Mouse (Mus musculus) right cerebral cortex, postnatal 14 days (tissue): ENCODE results near the gene Slit1.
A peak's percentile ranks its signal among the peaks of the same experiment; 100 is the strongest.

Experiments
- DNase-seq: peaks from one replicate; pipeline ENCODE4 v3.0.0; 2022

Slit1 gene

DNA sequence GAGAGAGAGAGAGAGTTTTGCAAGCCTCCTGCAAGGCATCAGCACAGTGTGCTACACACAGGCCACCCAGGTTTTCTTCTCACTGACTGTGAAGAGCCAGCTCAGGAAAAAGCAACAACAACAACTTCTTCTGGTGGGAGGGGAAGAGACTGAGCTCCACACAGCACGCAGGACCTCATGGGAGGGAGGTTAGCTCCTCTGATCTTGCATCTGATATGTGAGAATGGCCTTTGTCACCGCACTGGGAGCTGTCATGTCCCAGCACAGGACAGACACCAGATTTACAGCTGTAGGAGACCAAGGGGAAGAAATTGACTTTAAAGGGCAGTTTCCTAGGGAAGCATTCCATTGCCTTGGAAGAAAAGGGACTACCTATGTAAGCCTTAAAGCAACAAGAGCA lies 20.1 kb downstream of the Slit1 start:
- no peak for DNase-seq

DNA sequence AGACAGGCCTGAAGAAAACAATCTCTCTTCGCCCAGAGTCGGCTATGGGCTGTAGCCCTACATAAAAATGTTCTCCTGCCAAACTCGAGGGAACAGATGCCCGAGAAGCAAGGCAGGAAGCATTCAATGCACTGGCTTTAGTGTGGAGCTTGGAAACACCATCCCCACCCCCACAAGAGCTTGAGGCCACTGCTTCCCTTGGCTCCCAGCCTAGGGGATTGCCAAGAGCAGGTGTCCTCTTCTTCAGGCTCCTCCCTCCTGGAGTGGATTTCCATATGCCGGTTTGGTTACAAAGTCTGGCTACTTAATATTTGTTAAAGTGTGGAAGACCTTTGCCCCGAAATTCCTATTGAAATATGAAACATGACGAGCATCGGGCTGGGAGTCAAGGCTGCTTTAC lies 24.0 kb downstream of the Slit1 start:
- no peak for DNase-seq

DNA sequence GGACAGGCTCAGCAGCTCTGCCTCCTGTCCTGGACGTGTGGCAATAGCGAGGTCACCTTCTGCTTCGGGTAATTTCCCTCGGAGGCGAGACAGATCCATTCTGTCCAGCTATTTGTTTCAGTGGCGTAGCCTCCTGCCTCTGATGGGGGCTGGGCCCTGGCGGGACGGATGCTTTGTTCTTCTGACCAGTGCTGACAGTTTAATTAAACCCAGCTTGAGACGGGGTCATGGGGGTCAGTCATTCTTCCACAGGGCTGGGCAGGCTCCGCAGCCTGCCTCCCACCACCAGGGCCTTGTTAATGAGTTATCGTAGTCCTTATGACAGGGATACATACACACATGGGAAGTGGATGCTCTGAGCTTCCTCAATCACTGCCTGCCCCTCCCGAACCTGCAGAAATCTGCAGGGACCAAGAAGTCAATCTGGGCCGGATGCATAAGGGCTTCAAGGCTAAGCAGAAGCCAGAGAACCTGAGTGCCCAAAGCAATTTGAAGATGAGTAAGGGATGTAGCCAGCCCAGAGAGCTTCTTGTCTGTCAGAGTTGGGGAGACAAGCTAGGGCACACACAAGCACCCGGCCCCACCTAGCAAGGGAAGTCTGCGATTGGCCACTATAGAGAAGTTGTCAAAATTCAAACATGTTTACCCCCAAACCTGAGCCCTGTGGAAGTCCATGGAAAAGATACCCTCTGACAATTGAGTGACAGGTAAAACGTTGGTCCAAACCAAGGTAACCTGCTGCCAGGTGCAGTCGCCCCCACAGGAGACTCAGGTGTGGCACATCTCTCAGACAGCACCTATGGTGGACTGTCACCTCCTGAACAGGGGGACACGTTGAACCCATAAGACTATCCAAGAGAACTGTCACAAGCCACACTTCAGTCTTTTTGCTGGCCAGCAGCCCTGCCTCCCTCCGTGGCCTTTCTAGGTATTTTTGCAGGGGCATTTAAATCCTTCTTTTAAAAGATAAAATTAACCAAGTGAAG lies 26.9 kb downstream of the Slit1 start:
- no peak for DNase-seq

DNA sequence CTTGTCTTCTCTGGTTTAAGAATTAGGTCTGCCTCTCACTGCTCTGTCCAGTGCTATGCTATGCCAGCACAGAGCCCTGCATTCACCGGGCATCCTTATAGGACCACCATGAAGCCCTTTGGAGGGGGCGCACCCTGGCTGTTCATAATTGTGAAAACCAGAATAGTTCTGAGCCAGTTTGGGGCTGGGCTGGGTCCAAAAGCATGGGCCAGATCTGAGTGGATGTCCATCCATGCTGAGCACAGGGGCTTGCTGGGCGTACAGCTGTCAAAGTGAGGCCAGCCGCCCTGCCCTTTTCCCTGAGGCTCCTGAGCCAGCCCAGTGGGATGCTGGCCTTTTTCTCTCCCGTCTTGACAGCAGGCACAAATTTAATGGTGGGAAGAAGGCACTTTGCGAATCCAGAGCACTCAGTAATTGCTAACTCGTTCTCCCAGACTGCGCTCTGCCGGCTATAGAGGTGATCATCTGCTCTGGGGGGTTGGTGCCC lies 29.0 kb downstream of the Slit1 start:
- no peak for DNase-seq

DNA sequence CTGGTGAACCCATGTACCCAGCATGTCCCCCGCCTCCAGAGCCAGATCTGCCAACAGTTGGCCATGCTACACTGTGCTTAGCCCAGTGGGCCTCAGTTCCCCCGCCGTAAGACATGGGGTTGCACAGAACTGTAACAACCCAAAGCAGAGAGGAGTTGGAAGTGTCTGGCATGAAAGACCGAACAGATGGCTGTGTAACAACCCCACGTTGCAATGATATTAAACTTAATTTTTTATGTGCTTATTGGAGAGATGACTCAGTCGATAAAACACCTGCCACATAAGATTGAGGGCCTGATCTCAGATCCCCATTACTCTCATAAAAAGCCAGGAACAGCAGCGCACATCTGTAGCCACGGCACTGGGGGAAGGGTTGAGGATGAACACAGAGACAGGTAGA lies 30.6 kb downstream of the Slit1 start:
- DNase-seq = no peak

DNA sequence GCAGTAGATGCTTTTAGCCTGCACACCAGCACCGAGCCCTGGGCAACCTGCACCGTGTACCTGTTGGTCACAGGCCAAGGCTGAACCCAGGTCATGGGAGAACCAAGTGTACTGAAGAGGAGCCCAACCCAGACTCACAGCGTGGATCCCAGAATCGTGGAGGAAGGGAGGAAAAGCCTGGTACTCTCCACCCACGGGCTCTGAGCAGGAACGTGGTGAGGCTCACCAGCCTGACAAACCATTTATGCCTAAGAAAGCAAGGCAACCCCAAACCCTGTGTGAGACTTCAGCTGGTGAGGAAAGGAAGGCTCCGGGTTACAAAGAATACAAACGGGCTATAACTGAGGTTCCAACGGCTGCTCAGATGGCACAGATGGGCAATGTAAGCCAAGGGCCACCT lies 31.8 kb downstream of the Slit1 start:
- DNase-seq = no peak

DNA sequence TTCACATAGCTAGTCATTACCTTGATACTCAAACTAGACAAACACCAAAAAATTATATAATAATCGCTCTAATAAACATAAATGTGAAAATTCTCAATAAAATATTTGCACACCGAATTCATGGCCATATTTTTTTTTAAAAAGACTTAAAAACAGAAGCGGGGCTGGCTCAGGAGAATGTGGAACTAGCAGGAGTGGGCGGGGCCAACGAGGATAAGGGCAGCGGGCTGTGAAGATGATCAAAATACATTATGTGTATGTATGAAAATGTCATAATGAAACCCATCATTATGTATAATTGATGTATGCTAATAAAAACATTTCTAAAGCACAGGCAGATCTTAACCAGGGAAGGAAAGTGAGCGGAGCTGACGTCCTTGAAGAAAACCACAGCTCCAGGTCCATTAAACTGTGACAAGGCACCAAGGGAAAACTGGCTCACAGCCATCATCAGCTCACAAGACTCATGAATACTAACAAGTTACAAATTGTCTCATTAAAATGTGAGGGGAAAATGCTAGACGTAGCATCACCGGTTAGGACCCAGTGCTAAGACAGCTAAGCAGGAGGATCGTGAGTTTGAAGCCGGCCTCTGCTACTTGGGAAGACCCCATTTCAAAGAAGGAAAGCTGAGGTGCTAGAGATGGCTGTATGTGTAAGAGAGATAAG lies 33.8 kb downstream of the Slit1 start:
- no peak for DNase-seq

DNA sequence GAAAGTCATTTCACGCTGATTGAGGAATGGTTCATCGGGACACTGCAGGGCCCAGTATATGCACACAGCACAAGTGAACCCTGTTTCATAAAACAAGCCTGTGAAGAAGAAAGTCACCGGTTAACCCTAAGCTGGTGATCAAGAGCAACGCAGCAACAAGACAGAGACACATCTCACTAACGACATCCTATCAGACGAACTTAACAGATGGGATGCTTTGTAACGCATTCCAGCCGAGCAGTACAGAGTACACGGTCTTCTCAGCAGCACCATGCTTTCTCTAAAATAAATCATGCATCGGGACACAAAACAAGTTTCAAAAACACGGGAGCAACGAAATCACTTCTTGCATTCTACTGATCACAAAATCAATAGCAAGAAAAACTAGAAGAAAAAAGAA lies 35.6 kb downstream of the Slit1 start:
- DNase-seq = no peak

DNA sequence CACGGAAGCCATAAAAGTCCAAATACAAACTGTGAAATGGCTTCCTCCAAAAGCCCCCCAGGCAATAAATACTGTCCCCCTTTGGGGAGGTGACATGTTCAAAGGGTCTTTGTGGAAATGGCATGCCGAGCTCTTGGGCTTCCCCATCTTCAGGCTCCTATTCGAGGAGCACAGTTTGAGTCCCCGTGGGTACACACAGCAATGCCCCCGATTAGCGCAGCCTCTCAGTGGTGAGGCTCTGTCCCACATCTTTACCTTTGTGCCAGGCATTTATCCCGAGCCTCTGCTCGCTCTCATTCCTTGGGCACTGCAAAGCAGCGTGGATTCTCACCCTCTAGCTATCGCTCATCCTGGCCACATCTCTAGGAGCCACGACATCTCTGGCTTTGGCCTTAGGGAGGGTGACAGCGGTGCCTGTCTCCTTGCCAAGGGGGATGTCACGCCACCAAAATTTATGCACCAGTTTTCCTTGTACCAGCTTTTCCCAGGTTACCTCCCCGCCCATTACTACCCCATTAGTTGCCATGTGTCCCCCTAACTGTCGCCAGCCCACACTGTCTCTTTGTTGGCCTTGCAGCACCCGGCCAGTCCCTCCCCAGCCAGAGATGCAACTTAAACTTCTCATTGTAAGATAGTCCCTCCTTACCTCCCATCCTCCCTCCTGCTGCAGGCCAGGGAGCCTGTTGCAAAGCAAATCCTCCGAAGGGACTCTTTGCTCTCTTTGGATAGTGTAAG lies 37.2 kb downstream of the Slit1 start:
- no peak for DNase-seq

DNA sequence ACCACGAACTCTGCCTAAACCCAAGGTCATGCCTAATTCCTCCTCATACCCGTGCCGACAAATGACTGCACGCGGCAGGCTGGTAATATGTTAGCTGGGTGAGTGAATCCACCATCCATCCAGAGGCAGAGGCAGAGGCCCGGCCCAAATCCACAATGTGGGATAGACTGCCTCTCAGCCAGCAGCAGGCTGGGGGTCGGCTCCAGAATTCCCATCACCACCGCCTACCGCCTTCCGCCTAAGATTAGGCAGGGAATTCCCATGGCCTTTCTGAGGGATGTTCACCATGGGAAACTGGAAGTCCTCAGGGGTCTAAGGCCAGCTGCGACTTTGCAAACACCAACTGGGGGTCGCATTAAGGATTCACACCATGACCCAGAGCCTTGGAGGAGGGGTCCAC lies 38.0 kb downstream of the Slit1 start:
- no peak for DNase-seq

DNA sequence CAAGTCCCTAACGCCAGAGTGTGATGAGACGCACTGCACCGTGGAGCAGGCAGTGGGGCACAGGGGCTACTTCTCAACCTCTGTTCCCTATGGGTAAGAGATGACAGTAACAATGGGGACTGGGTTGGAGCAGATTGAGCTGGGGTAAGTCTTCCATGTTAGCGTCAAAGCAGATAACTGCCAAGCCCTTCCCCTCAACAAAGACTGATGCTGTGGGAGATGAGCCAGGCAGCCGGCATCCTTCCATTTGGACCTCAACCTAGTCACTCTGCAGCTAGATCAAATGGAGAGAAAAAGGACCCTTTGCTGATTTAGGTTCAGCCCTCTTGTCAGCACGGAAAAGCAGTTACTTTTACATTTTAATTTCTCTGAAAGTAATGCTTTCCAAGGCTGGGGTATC lies 40.8 kb downstream of the Slit1 start:
- DNase-seq = no peak

DNA sequence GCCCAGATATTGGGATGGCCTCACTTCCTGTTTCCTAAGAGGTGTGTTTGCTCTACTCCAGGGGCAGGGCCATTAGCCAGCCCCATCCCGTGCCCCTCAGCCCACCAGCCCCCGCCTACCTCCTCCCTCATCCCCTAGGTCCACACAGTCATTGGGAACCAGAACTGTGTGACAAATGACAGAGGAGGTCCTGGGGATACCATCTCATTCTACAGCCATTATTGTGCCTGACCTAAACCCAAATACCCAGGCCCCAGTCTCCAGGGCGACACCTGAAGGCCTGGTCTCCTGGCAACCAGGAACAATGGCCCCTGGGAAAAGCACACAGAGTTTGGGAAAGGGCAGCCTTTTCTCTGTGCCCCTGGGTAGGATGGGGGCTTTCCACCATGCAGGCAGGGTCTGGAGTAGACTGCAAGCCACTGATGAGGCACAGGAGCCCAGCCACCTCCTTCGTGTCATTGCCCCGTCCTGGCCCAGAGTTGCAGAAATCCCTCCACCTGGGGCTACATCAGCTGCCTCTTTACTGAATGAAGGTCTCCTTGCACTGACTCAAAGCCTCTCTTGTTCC lies 44.5 kb downstream of the Slit1 start:
- DNase-seq = no peak

DNA sequence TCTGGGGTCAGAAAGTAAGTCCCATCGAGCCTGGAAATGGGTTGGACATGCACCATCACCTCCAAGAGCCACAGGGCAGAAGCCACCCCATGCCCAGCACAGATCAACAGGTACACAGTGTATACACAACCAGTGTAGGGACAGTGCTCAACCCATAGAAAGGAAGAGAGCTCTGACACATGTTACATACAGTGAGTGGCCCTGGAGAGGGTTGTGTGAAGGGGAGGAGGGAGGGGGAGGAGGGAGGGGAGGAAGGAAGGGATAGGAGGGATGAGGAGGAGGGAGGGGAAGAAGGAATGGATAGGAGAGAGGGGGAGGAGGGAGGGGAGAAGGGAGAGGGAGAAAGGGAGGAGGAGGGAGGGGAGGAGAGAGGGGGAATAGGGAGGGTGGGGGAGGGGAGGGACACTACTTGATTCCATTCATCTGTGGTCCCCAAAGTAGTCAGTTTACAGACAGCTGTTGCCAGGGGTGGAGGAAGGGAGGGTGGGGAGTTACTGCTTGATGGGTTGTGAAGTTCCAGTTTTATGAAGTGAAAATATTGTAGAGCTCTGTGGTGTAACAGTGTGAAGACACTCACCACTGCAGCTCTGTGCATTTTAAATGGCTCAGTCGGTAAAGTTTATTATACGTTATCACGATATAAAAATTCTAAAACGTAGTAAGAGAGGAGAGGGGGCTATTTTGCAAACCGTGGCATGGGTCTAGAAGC lies 45.5 kb downstream of the Slit1 start:
- DNase-seq = no peak

DNA sequence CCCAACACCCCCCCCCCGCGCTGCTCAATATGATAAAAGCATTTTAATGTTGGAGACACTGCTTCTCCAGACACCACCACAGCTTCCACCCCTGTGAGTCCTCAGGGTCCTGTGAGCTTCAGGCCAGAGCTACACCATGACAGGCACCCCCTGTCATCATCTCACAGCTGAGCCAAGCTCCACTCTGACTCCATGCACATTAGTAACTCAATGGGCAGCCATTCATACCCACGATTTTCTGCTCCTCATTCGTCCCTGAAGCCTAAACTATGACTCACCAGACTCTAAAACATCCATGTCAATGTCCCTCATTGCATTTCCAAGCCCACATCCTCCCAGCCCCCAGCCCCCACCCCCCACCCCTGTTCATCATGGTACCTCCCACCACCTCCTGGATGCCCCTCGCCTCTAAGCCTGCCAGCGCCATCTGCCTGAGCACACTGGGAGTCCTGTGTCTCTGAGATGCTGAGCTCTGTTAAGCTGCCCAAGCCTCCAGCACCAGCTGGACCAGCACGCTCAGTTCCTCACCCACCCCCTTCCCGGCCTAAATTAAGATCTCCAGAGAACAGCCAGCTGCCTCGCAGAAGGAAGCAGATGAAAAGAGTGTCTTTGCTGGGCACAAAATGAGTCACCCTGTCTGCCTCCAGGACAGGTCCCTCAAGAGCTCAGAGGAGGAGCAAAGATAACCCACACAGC lies 46.2 kb downstream of the Slit1 start:
- DNase-seq = peak; percentile 77

DNA sequence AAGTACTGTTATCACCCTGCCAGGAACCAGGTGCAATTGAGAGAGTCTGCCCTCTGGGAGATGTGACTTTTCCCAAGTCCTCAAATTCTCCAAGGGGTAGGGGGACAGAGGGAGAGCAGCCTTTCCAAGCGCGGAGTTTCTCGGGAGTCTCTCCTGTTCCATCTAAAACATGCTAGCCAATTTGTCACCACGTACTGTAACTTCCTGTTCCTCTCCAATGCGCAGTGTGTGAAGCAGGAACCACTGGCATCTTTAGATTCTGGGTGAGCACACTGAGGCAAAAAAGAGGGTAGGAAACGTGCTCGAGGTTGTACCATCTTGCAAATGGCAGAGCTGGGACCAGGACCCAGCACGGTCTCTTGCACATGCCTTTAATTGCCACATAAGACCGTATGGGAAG lies 47.0 kb downstream of the Slit1 start:
- no peak for DNase-seq

DNA sequence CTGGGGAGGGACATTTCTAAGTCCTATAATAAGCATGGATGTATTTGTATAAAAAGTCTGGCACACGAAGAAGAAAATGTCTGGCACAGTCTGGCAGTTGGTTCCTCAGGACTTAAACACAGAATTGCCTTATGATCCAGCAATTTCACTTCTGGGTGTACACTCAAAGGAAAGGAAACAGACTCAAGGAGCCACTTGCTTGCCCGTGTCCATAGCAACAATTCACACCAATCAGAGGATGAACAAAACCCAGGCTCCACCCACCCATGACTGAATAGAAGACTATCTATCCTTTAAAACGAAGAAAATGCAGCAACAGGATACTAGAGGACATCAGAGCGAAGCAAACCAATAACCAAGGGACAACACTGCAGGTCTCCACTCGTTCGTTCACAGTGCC lies 48.4 kb downstream of the Slit1 start:
- DNase-seq = no peak

DNA sequence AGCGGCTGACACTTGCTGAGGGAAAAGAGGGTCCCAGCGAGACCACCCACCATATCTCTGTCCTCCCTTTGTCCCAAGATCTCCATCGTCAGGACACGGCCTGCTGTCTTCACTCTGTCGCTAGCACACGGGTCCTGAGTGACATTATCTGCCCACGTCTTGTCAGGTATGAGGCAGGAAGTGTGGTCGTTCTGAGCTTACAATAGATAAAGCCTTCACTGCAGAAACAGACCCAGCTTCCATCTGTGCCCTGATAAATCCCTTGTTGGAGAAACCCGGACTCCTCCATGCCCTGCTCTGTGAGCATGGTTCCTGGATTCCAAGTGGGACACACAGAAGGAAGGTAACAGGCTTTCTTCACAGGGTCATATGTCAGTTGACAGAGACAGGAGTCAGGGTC lies 48.9 kb downstream of the Slit1 start:
- DNase-seq = no peak

DNA sequence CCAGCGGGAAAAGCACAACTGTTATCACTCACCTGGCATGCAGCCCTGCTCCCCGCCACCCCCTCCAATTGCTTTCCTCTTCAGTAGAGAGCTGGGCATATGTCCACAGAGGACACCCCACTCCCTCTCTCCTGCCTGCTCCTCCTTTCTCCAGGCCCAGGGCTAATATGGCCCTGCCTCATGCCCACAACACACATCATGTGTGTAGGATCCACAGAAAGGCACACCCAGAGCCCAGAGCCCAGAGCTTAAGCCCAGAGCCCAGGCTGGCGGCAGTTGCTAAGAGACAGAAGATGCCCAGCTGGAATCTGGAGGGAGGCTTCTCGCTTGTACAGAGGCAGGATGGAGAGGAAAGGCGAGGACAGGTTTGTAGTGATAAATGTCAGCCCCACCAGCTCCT lies 49.7 kb downstream of the Slit1 start:
- DNase-seq = peak; percentile 50

DNA sequence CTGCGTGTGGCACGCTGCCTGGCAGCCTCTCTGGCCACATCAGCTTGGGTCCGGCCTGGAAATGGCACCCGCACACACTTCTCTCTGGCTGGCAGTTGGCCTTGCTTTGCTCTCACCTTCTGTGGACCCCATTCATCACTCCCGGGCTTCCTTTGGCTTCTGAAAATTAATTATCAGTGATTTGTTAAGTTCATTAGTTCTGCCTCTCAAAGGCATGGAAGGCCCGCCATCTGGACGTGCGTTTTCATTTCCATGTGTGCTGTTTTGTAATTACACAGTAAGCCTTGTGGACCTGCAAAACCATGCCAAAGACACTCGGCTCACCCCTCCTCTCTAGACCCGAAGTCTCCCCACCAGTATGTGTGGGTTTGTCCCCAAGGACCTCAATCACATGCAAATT lies 53.4 kb downstream of the Slit1 start:
- no peak for DNase-seq

DNA sequence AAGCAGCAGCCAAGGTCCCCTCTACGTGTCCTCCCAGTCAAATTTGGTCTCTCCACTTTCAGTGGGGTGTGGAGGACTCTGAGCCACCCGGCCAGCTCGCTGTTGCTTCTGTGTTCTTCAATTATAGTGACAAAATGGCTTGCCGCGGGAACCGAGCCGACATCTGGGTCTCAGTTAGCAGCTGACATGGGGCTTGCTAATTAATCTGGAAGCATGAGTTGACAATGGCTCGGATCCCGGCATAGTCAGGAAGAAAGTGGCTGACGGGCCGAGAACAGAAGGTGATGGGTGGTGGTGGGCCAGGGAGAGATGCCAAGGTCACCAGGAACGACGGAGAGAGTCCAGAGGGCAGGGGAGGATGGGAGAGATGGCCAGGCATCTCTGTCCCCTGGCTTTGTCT lies 55.2 kb downstream of the Slit1 start:
- DNase-seq = no peak

DNA sequence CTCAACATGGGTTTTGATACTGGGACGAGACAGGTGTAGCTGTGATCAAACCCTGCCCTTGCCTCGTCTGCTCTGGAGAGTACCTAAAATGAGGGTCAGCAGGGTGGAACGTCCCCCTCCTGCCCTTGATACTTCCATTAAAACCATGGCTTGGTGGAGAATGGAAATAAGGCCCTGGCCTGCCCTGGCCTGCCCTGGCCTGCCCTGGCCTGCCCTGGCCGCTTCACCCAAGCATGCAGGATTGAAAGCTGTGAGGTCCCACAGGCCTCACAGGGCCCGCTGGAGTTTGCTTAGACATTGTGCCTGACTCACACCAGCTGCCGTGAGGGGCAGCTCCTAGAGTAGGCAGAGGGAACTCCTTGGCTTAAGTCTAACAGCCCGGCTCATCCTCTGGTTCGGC lies 55.6 kb downstream of the Slit1 start:
- DNase-seq = no peak

DNA sequence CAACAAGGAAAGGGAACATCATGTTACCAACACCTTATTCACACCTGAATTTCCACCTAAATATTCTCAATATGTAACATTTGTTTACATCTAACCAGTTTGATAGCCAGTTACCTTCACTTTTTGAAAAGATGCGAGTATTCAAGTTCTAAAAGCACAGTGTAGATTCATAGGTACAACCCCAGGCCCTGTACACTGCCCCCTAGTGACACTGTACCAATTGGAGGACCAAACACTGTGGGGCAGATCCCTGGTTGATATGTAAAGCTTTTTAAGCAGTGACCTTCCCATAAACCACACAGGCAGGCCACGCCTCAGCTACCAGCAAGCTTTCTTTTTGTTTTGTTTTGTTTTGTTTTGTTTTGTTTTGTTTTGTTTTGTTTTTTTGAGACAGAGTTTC lies 57.3 kb downstream of the Slit1 start:
- DNase-seq = no peak
